Mouse (Mus musculus): ENCODE results near the gene Rps6ka1. TPM values are rescaled to one million over a fixed set of nuclear protein-coding genes. Genes with fewer than 3 reads are reported as not detected.

Rps6ka1 gene
- polyA plus RNA-seq, 1 experiment: 1.7 TPM

GRCm38 (mm10) chr4:133820806-133821560 is 66.6 kb downstream of the Rps6ka1 start:
- no peak overlapping the region for H3K4me2 ChIP-seq (ENCODE audit: low read depth)

GRCm38 (mm10) chr4:133820166-133820565 is 67.4 kb downstream of the Rps6ka1 start:
- H3K4me3 ChIP-seq: no peak overlapping the region
- no peaks in the 10 kb centered on the region for H3K79me2 ChIP-seq (ENCODE audit: control insufficient read depth, insufficient read depth)
- no peaks in the 10 kb centered on the region for H3K36me3 ChIP-seq (ENCODE audit: control insufficient read depth, insufficient read depth)
- no peak overlapping the region for H3ac ChIP-seq (ENCODE audit: control insufficient read depth, insufficient read length)
- no peak for TF ChIP-seq CEBPB (IDR thresholded peaks at IDR 0.05; ENCODE audit: insufficient read depth, poor library complexity, severe bottlenecking)
- no peak for TF ChIP-seq REST (IDR thresholded peaks at IDR 0.05; ENCODE audit: insufficient read depth, insufficient read length)
- no peak for TF ChIP-seq SRF (IDR thresholded peaks at IDR 0.05; ENCODE audit: control insufficient read depth, insufficient read length, low read depth)
- no peak for TF ChIP-seq MYOG (IDR thresholded peaks at IDR 0.05; ENCODE audit: control insufficient read depth in 1 of 3, insufficient read depth in 1 of 3, insufficient read length in 2 of 3, low read depth in 2 of 3)
- TF ChIP-seq POLR2AphosphoS2 (IDR thresholded peaks at IDR 0.05; ENCODE audit: insufficient read length, low read depth): no peak
- TF ChIP-seq TCF12 (IDR thresholded peaks at IDR 0.05; ENCODE audit: insufficient read depth, poor library complexity, severe bottlenecking): no peak
- TF ChIP-seq POLR2A (IDR thresholded peaks at IDR 0.05; ENCODE audit: insufficient read length, low read depth): no peak
- no peak for TF ChIP-seq MYOD1 (IDR thresholded peaks at IDR 0.05; ENCODE audit: control insufficient read depth in 1 of 3, insufficient read length in 2 of 3, low read depth in 2 of 3)
- no peak for TF ChIP-seq TCF3 (IDR thresholded peaks at IDR 0.05; ENCODE audit: insufficient read length, low read depth)
- TF ChIP-seq E2F4 (IDR thresholded peaks at IDR 0.05; ENCODE audit: insufficient read depth): no peak
- TF ChIP-seq USF1 (IDR thresholded peaks at IDR 0.05; ENCODE audit: low read depth): no peak
- no peak for TF ChIP-seq MAX (IDR thresholded peaks at IDR 0.05; ENCODE audit: low read depth)
- no peak overlapping the region for H3K4me2 ChIP-seq (ENCODE audit: low read depth)
- no peaks in the 10 kb centered on the region for H3K27me3 ChIP-seq (ENCODE audit: control insufficient read depth, insufficient read depth, insufficient read length)

More at GRCm38 (mm10) chr4:133820806-133821560, 66.6 kb downstream of the Rps6ka1 start:
- Histone ChIP-seq H3K36me3 (ENCODE audit: control insufficient read depth, insufficient read depth) (no peaks in the 10 kb centered on the region), H3ac (ENCODE audit: control insufficient read depth, insufficient read length) (no peak overlapping the region), H3K4me3 (no peak overlapping the region), H3K79me2 (ENCODE audit: control insufficient read depth, insufficient read depth) (no peaks in the 10 kb centered on the region), H3K27me3 (ENCODE audit: control insufficient read depth, insufficient read depth, insufficient read length) (no peaks in the 10 kb centered on the region)
- TF ChIP-seq MYOD1 (IDR thresholded peaks at IDR 0.05; ENCODE audit: control insufficient read depth in 1 of 3, insufficient read length in 2 of 3, low read depth in 2 of 3) (no peak), CEBPB (IDR thresholded peaks at IDR 0.05; ENCODE audit: insufficient read depth, poor library complexity, severe bottlenecking) (no peak), TCF3 (IDR thresholded peaks at IDR 0.05; ENCODE audit: insufficient read length, low read depth) (no peak), POLR2A (IDR thresholded peaks at IDR 0.05; ENCODE audit: insufficient read length, low read depth) (no peak), REST (IDR thresholded peaks at IDR 0.05; ENCODE audit: insufficient read depth, insufficient read length) (no peak), MAX (IDR thresholded peaks at IDR 0.05; ENCODE audit: low read depth) (no peak), TCF12 (IDR thresholded peaks at IDR 0.05; ENCODE audit: insufficient read depth, poor library complexity, severe bottlenecking) (no peak), SRF (IDR thresholded peaks at IDR 0.05; ENCODE audit: control insufficient read depth, insufficient read length, low read depth) (no peak), POLR2AphosphoS2 (IDR thresholded peaks at IDR 0.05; ENCODE audit: insufficient read length, low read depth) (no peak)

GRCm38 (mm10) chr4:133817356-133817755 is 70.2 kb downstream of the Rps6ka1 start:
- no peaks in the 10 kb centered on the region for H3K27me3 ChIP-seq (ENCODE audit: control insufficient read depth, insufficient read depth, insufficient read length)
- no peaks in the 10 kb centered on the region for H3K79me2 ChIP-seq (ENCODE audit: control insufficient read depth, insufficient read depth)

GRCm38 (mm10) chr4:133816504-133816875 is 71.1 kb downstream of the Rps6ka1 start:
- Histone ChIP-seq H3K27me3 (ENCODE audit: control insufficient read depth, insufficient read depth, insufficient read length) (no peaks in the 10 kb centered on the region), H3ac (ENCODE audit: control insufficient read depth, insufficient read length) (no peak overlapping the region), H3K4me2 (ENCODE audit: low read depth) (peak overlapping the region; percentile 50), H3K79me2 (ENCODE audit: control insufficient read depth, insufficient read depth) (no peaks in the 10 kb centered on the region), H3K36me3 (ENCODE audit: control insufficient read depth, insufficient read depth) (no peaks in the 10 kb centered on the region), H3K4me3 (no peak overlapping the region)
- no peak for TF ChIP-seq MAX (IDR thresholded peaks at IDR 0.05; ENCODE audit: low read depth)
- no peak for TF ChIP-seq TCF3 (IDR thresholded peaks at IDR 0.05; ENCODE audit: insufficient read length, low read depth)
- TF ChIP-seq TCF12 (IDR thresholded peaks at IDR 0.05; ENCODE audit: insufficient read depth, poor library complexity, severe bottlenecking): no peak
- no peak for TF ChIP-seq SRF (IDR thresholded peaks at IDR 0.05; ENCODE audit: control insufficient read depth, insufficient read length, low read depth)
- TF ChIP-seq E2F4 (IDR thresholded peaks at IDR 0.05; ENCODE audit: insufficient read depth): no peak
- no peak for TF ChIP-seq CEBPB (IDR thresholded peaks at IDR 0.05; ENCODE audit: insufficient read depth, poor library complexity, severe bottlenecking)
- no peak for TF ChIP-seq MYOG (IDR thresholded peaks at IDR 0.05; ENCODE audit: control insufficient read depth in 1 of 3, insufficient read depth in 1 of 3, insufficient read length in 2 of 3, low read depth in 2 of 3)
- TF ChIP-seq USF1 (IDR thresholded peaks at IDR 0.05; ENCODE audit: low read depth): no peak
- TF ChIP-seq REST (IDR thresholded peaks at IDR 0.05; ENCODE audit: insufficient read depth, insufficient read length): no peak
- no peak for TF ChIP-seq POLR2A (IDR thresholded peaks at IDR 0.05; ENCODE audit: insufficient read length, low read depth)
- no peak for TF ChIP-seq MYOD1 (IDR thresholded peaks at IDR 0.05; ENCODE audit: control insufficient read depth in 1 of 3, insufficient read length in 2 of 3, low read depth in 2 of 3)
- no peak for TF ChIP-seq POLR2AphosphoS2 (IDR thresholded peaks at IDR 0.05; ENCODE audit: insufficient read length, low read depth)

More at GRCm38 (mm10) chr4:133817356-133817755, 70.2 kb downstream of the Rps6ka1 start:
- no peak overlapping the region for H3ac ChIP-seq (ENCODE audit: control insufficient read depth, insufficient read length)
- H3K4me2 ChIP-seq (ENCODE audit: low read depth): no peak overlapping the region
- H3K4me3 ChIP-seq: no peak overlapping the region
- no peaks in the 10 kb centered on the region for H3K36me3 ChIP-seq (ENCODE audit: control insufficient read depth, insufficient read depth)
- TF ChIP-seq E2F4 (IDR thresholded peaks at IDR 0.05; ENCODE audit: insufficient read depth): no peak
- no peak for TF ChIP-seq REST (IDR thresholded peaks at IDR 0.05; ENCODE audit: insufficient read depth, insufficient read length)
- TF ChIP-seq MAX (IDR thresholded peaks at IDR 0.05; ENCODE audit: low read depth): no peak
- no peak for TF ChIP-seq POLR2A (IDR thresholded peaks at IDR 0.05; ENCODE audit: insufficient read length, low read depth)
- no peak for TF ChIP-seq USF1 (IDR thresholded peaks at IDR 0.05; ENCODE audit: low read depth)
- TF ChIP-seq MYOG (IDR thresholded peaks at IDR 0.05; ENCODE audit: control insufficient read depth in 1 of 3, insufficient read depth in 1 of 3, insufficient read length in 2 of 3, low read depth in 2 of 3): no peak
- TF ChIP-seq CEBPB (IDR thresholded peaks at IDR 0.05; ENCODE audit: insufficient read depth, poor library complexity, severe bottlenecking): no peak
- no peak for TF ChIP-seq TCF12 (IDR thresholded peaks at IDR 0.05; ENCODE audit: insufficient read depth, poor library complexity, severe bottlenecking)
- no peak for TF ChIP-seq POLR2AphosphoS2 (IDR thresholded peaks at IDR 0.05; ENCODE audit: insufficient read length, low read depth)
- TF ChIP-seq TCF3 (IDR thresholded peaks at IDR 0.05; ENCODE audit: insufficient read length, low read depth): no peak
- no peak for TF ChIP-seq MYOD1 (IDR thresholded peaks at IDR 0.05; ENCODE audit: control insufficient read depth in 1 of 3, insufficient read length in 2 of 3, low read depth in 2 of 3)
- no peak for TF ChIP-seq SRF (IDR thresholded peaks at IDR 0.05; ENCODE audit: control insufficient read depth, insufficient read length, low read depth)
